Mouse (Mus musculus) heart, embryonic 13.5 days (tissue): Measurements from ENCODE around the gene Xpnpep3. TPM values are rescaled to one million over a fixed set of nuclear protein-coding genes. Genes with fewer than 3 reads are reported as not detected.

ENCODE experiments used
- ATAC-seq: fragments of 200-750 bp; cut with Nextera tagmentation; 2 replicates; pipeline ENCODE4 v1.8.0; 2017; ENCODE audit warnings: moderate TSS enrichment; ENCODE audit not compliant: insufficient number of reproducible peaks, low FRiP score, low TSS enrichment; ENCODE audit errors: extremely low read depth
- H3K27ac ChIP-seq: fragments of 300-500 bp; sonication (generic); replicated peaks from 2 replicates; pipeline ENCODE4 v1.5.1; 2015; ENCODE audit warnings: moderate library complexity, mild to moderate bottlenecking, inconsistent platforms
- H3K27me3 ChIP-seq: fragments of 300-500 bp; sonication (generic); replicated peaks from 2 replicates; pipeline ENCODE4 v1.6.1; 2015; ENCODE audit warnings: mild to moderate bottlenecking, inconsistent platforms
- H3K36me3 ChIP-seq: fragments of 300-500 bp; sonication (generic); 2 replicates; pipeline ENCODE4 v1.6.1; 2015; ENCODE audit warnings: mild to moderate bottlenecking, inconsistent platforms
- H3K4me1 ChIP-seq: fragments of 300-500 bp; sonication (generic); 2 replicates; pipeline ENCODE4 v1.6.1; 2015; ENCODE audit warnings: inconsistent platforms
- H3K4me2 ChIP-seq: fragments of 300-500 bp; sonication (generic); 2 replicates; pipeline ENCODE4 v1.6.1; 2015; ENCODE audit warnings: inconsistent platforms, mild to moderate bottlenecking, moderate library complexity
- H3K4me3 ChIP-seq: fragments of 300-500 bp; sonication (generic); 2 replicates; pipeline ENCODE4 v1.5.1; 2015; ENCODE audit warnings: moderate library complexity, mild to moderate bottlenecking, inconsistent platforms
- H3K9ac ChIP-seq: fragments of 300-500 bp; sonication (generic); 2 replicates; pipeline ENCODE4 v1.6.1; 2015; ENCODE audit warnings: inconsistent platforms, mild to moderate bottlenecking, moderate library complexity
- H3K9me3 ChIP-seq: fragments of 300-500 bp; sonication (generic); 2 replicates; pipeline ENCODE4 v1.6.1; 2016; ENCODE audit warnings: inconsistent platforms
- WGBS: fragments of 180-500 bp; shearing (Covaris S2); methylation state at CpG from one replicate; pipeline ENCODE4 v1.1.7; 2015; ENCODE audit warnings: mixed read lengths; 5-methylcytosine and 5-hydroxymethylcytosine counted together
- polyA plus RNA-seq: library from polyadenylated mRNA; unstranded; fragments of >200 nt; fragmentation: Nextera tagmentation; extraction: Ambion mirVana; gene quantifications from 2 replicates; pipeline ENCODE4 v1.2.1, GENCODE M21; 2015

The Xpnpep3 gene
- polyA plus RNA-seq = 9.9 and 10.8 TPM in 2 replicates

- ATAC-seq = peak; percentile 100
- no peaks in the 10 kb centered on the region for H3K9me3 ChIP-seq
- H3K36me3 ChIP-seq = no peaks in the 10 kb centered on the region; the same call in 1 of the 2 replicates
- under 1% methylated on average over 50 of the region's 50 CpGs for WGBS
- peaks cover 30% of the 10 kb centered on the region for H3K4me1 ChIP-seq
- H3K27ac ChIP-seq = peak within 1 kb of the TSS; percentile 92
- peak within 1 kb of the TSS; percentile 88 for H3K4me3 ChIP-seq
- no peaks in the 10 kb centered on the region for H3K27me3 ChIP-seq
- peak within 1 kb of the TSS; percentile 96 for H3K9ac ChIP-seq
- H3K4me2 ChIP-seq = peak within 1 kb of the TSS; percentile 87
These were observed at the start of gene Xpnpep3, which contains the start of gene St13 for GRCm38 (mm10) chr15:81399638-81400315. Xpnpep3 (plus strand) TSS chr15:81400138. St13 (minus strand) TSS chr15:81400077.

- Histone ChIP-seq H3K27ac (no peak overlapping the region), H3K9ac (no peak overlapping the region), H3K36me3 (peaks cover 8% of the 10 kb centered on the region), H3K4me2 (no peak overlapping the region), H3K4me3 (no peak overlapping the region), H3K27me3 (no peaks in the 10 kb centered on the region), H3K9me3 (no peaks in the 10 kb centered on the region), H3K4me1 (peaks cover 6% of the 10 kb centered on the region)
- WGBS = 48% methylated on average over 1 of the region's 1 CpGs
- ATAC-seq = no peak
These were observed 49.5 kb upstream of the Xpnpep3 start for GRCm38 (mm10) chr15:81350401-81350800.

- 61% methylated on average over 1 of the region's 1 CpGs for WGBS
- no peak for ATAC-seq
- Histone ChIP-seq H3K9me3 (no peaks in the 10 kb centered on the region), H3K4me1 (peaks cover 6% of the 10 kb centered on the region), H3K27ac (no peak overlapping the region), H3K9ac (no peak overlapping the region), H3K4me2 (no peak overlapping the region), H3K36me3 (peaks cover 10% of the 10 kb centered on the region), H3K4me3 (no peak overlapping the region), H3K27me3 (no peaks in the 10 kb centered on the region)
These were observed 47.3 kb upstream of the Xpnpep3 start for GRCm38 (mm10) chr15:81352638-81353037.

DNA sequence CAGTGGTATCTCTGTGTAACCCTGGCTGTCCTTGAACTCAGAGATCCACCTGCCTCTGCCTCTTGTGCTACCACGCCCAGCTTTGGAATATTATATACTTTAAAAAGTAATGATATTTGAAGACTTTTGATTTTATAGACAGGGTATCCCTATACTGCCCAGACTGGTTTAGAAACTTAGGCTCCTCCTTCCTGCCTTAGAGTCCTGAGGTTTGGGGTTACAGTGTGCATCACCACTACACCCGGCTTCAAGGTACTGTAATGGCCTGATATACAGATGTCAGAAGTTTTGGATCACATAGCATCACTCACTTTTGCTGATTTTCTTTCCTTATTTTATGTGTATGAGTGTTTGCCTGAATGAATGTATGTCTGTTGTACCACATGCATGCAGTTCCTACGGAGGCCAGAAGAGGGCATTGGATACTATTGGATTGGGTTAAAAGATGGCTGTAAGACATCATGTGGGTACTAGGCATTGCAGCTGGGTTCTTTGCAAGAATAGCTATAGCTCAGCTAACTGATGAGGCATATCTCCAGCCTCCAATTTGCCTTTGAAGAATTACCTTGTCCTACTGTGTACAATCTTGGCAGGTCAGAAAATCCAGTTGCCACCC lies 44.7 kb upstream of the Xpnpep3 start:
- 61% methylated on average over 3 of the region's 3 CpGs for WGBS
- H3K9ac ChIP-seq = no peak overlapping the region
- no peak for ATAC-seq

GRCm38 (mm10) chr15:81356946-81357345 lies 43.0 kb upstream of the Xpnpep3 start:
- ATAC-seq = no peak
- Histone ChIP-seq H3K4me2 (no peak overlapping the region), H3K9ac (no peak overlapping the region), H3K4me3 (no peak overlapping the region), H3K27ac (no peak overlapping the region), H3K9me3 (no peaks in the 10 kb centered on the region), H3K27me3 (no peaks in the 10 kb centered on the region), H3K36me3 (peaks cover 10% of the 10 kb centered on the region; the same call in 1 of the 2 replicates), H3K4me1 (peaks cover 23% of the 10 kb centered on the region)
- 51% methylated on average over 5 of the region's 5 CpGs for WGBS

More for the DNA sequence above, 44.7 kb upstream of the Xpnpep3 start:
- H3K4me1 ChIP-seq = peaks cover 19% of the 10 kb centered on the region
- H3K36me3 ChIP-seq = peaks cover 10% of the 10 kb centered on the region
- H3K27ac ChIP-seq = no peak overlapping the region
- H3K4me2 ChIP-seq = no peak overlapping the region
- no peaks in the 10 kb centered on the region for H3K27me3 ChIP-seq
- H3K9me3 ChIP-seq = no peaks in the 10 kb centered on the region
- no peak overlapping the region for H3K4me3 ChIP-seq

GRCm38 (mm10) chr15:81358943-81359342 lies 41.0 kb upstream of the Xpnpep3 start:
- Histone ChIP-seq H3K4me3 (no peak overlapping the region), H3K4me1 (peaks cover 23% of the 10 kb centered on the region), H3K4me2 (no peak overlapping the region), H3K36me3 (peaks cover 22% of the 10 kb centered on the region), H3K27ac (no peak overlapping the region), H3K9me3 (no peaks in the 10 kb centered on the region), H3K9ac (no peak overlapping the region), H3K27me3 (no peaks in the 10 kb centered on the region)
- ATAC-seq = no peak
- 75% methylated on average over 3 of the region's 3 CpGs for WGBS

DNA sequence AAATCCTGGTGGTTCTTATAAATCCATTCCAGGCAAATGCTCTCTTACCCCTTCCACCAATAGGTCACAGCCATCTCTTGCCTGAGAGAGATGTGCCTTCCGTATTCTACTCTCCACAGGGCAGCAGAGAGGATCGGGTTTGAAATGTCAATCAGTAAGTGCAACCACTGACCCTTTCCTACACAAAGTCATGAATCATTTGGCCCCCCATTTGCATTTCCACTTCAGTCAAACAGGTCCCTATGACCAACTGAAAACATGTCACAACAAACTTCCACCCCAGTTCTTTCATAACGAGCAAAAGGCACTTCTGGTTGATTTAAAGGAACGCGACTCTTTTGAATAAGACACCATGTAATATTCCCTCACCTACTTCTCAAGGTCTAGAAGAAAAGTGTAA lies 40.5 kb upstream of the Xpnpep3 start:
- H3K9ac ChIP-seq = no peak overlapping the region
- WGBS = 85% methylated on average over 5 of the region's 5 CpGs
- peak overlapping the region; percentile 88 for H3K4me2 ChIP-seq
- peaks cover 23% of the 10 kb centered on the region for H3K36me3 ChIP-seq
- H3K27me3 ChIP-seq = no peaks in the 10 kb centered on the region
- peaks cover 23% of the 10 kb centered on the region for H3K4me1 ChIP-seq
- peak overlapping the region; percentile 73 for H3K4me3 ChIP-seq
- no peaks in the 10 kb centered on the region for H3K9me3 ChIP-seq
- no peak for ATAC-seq
- no peak overlapping the region for H3K27ac ChIP-seq

GRCm38 (mm10) chr15:81360345-81361021 lies 39.5 kb upstream of the Xpnpep3 start, which contains the start of gene Slc25a17:
Slc25a17 (minus strand) TSS chr15:81360812.
- Histone ChIP-seq H3K27ac (peak within 1 kb of the TSS; percentile 88), H3K4me2 (peak within 1 kb of the TSS; percentile 88), H3K4me3 (peak within 1 kb of the TSS; percentile 73), H3K27me3 (no peaks in the 10 kb centered on the region), H3K4me1 (peaks cover 23% of the 10 kb centered on the region), H3K9ac (peak within 1 kb of the TSS; percentile 90), H3K9me3 (no peaks in the 10 kb centered on the region), H3K36me3 (peaks cover 31% of the 10 kb centered on the region)
- 1% methylated on average over 30 of the region's 30 CpGs for WGBS
- peak; percentile 92 for ATAC-seq

GRCm38 (mm10) chr15:81361022-81361404 lies 38.9 kb upstream of the Xpnpep3 start:
- H3K9me3 ChIP-seq = no peaks in the 10 kb centered on the region
- H3K4me2 ChIP-seq = peak overlapping the region; percentile 88
- ATAC-seq = 0 out of 2 replicates have a peak, but pooled peaks have one; percentile 2
- no peaks in the 10 kb centered on the region for H3K27me3 ChIP-seq
- H3K4me3 ChIP-seq = peak overlapping the region; percentile 73
- H3K27ac ChIP-seq = peak overlapping the region; percentile 57
- H3K36me3 ChIP-seq = peaks cover 35% of the 10 kb centered on the region
- H3K4me1 ChIP-seq = peaks cover 23% of the 10 kb centered on the region
- H3K9ac ChIP-seq = peak overlapping the region; percentile 20
- WGBS = 41% methylated on average over 6 of the region's 6 CpGs

DNA sequence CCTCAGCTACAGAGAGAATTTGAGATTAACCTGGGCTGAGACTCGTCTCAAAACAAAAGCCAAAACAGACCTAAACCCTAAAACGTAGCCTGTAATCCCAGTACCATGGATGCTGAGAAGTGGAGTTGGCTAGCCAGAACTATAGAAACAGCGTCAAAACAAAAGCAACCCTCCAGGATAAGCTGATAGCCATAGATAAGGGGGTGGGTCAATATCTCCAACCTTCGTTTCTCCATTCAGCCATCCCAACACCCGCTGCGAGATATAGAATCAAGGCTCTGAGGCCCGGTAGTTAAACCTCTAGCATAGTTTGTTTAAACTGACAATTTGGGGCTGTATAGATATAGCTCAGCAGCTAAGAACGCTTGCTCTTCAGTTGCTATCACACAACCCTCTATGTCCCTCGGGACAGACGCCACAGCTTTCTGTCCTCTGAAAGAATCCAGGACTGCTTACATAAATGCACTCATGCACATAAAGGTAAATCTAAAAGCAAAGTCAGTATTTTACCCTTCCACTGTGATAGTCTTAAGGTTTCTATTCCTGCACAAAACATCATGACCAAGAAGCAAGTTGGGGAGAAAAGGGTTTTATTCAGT lies 38.4 kb upstream of the Xpnpep3 start:
- H3K4me2 ChIP-seq = peak overlapping the region; percentile 88
- peak overlapping the region; percentile 57 for H3K27ac ChIP-seq
- peaks cover 40% of the 10 kb centered on the region for H3K36me3 ChIP-seq
- no peak for ATAC-seq
- H3K9ac ChIP-seq = peak overlapping the region; percentile 33
- peaks cover 23% of the 10 kb centered on the region for H3K4me1 ChIP-seq
- no peaks in the 10 kb centered on the region for H3K27me3 ChIP-seq
- peak overlapping the region; percentile 73; the same call in 1 of the 2 replicates for H3K4me3 ChIP-seq
- H3K9me3 ChIP-seq = no peaks in the 10 kb centered on the region
- WGBS = 19% methylated on average over 10 of the region's 10 CpGs

DNA sequence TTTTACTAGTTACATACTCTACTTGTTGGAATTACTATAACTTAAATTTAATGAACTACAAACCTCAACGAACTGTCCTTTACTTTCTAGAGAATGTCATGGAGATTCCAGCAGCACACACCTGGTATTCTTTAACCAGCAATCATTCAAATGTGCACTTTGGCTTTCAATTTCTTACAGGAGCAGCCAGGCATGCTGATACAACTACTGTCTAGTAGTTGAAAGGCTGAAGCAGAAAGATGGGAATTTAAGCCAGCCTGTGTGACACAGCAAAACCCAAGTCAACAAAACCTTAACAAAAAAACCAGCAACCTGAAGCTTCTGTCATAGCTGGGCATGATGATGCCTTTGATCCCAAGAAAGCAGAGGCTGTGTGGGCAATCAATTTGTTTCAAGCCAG lies 37.4 kb upstream of the Xpnpep3 start:
- no peak overlapping the region for H3K4me3 ChIP-seq
- H3K9ac ChIP-seq = no peak overlapping the region
- no peak for ATAC-seq
- H3K27me3 ChIP-seq = no peaks in the 10 kb centered on the region
- 78% methylated on average over 1 of the region's 1 CpGs for WGBS
- H3K9me3 ChIP-seq = no peaks in the 10 kb centered on the region
- peaks cover 50% of the 10 kb centered on the region for H3K36me3 ChIP-seq
- no peak overlapping the region for H3K27ac ChIP-seq
- H3K4me1 ChIP-seq = peaks cover 23% of the 10 kb centered on the region
- H3K4me2 ChIP-seq = no peak overlapping the region
